Mouse (Mus musculus): ENCODE measurements around the gene Psmd6.

Psmd6 gene

DNA sequence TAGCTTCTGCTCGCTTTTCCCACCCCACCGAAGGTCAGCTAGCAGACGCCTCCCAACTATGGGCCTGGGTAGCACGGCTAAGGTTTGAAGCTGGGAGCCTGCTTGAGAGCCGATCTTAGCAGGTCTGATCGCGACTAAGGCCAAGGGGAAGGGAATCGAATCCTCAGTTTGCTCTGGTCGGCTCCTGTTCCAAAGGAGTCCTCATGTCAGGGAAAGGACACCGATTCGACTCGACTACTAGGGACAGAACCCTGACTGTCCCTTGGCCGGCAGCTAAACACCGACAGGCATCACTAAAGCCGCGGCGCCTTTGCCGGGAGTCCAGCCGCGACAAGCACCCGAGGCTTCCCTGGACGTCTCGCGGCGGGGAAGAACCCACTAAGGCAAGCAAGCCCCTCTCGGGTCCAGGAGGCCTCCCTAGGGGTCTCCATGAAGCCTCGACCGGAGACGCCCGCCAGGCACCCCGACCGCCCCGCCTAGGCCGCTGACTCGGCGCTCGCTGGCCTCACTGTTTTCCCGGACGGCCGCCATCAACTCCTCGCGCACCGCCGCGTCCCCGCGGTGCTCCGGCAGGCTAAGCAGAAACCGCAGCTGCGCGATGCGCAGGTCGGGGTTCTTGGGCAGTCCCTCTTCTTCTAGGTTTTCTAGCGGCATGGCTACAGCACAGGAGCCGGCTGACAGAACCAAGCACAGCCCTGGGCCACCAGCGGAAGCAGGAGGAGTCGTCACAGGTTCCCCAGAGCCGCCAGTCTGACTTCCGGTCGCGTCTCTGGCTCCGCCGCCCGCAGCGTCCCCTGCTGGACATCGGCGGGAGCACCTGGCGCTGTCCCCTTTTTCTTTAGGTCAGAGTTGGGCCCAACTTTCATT is at the start of gene Psmd6:
TSS of gene Psmd6 (minus strand) at position 755 of the 867 bp plus-strand sequence.
- peak; percentile 65 for DNase-seq (ENCODE audit: extremely low read depth, low read depth)

DNA sequence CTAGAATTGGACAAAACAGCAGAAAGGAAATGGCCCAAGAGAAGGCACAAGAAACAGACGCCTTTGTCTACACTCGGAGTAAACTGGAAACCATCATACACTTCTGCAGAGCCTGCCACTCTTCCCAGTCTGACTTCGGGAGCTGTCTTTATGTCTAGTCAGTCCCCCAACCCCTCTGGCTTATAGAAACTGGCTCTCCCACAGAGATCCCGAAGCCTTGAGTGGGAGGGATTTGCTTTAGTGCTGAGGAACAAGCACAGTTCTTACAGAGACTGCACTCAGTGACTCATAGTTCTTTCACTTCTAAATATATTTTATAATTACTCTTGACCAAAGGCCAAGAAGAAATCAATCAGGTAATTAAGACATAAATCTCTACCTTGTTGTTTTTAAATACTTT is 10.1 kb downstream of the Psmd6 start:
- DNase-seq (ENCODE audit: extremely low read depth, low read depth): no peak

DNA sequence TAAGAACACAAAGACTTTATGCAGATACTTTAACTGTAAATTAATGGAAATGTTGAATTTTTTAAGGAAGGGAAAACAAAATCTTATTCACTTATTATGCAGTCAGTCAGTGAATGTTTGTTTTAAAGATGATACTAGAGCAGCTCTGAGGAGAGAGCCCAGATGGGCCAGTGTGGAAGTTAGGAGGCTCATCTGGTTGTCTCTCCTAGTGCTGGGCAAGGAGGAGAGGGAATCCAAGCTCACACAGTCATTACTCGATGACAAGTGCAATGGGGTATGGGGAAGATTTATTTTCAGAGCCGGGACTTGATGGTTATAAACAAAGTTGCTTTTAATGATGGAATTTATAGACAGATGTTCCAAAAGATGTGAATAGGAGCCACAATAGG is 15.9 kb downstream of the Psmd6 start:
- DNase-seq (ENCODE audit: extremely low read depth, low read depth): no peak

DNA sequence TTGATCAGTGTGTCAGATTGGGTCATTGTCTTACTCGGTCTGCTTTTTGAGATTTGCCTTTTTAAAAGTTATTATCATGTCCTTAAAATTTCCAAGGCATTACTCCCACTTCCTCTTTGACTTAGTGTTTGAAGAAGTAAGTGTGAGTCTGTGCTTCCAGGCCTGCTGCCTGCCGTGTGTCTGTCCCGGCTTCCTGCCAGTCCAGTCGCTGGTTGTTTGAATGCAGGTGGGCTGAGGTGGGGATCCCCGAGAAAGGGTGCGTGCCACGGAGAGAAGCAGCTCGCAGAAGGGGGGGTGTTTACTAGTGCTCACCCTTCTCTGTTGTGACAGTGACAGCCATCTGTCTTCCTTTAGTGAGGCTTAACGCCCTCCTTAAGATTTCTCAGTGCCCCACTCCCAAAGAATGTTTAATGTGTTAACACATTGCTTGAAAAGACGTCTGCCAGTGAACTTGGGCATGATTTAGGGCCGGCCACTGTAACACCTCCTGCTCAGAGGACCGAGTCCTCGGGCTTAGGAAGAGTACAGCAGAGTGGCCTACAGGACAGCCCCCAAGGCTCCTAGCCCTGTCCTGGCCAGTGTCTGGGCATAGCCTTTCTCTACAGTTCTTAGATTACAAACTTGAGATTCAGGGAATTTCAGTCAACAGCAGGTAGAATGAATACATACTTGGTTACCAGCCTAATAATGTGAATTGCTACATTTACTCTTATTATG is 16.4 kb downstream of the Psmd6 start:
- no peak for DNase-seq (ENCODE audit: extremely low read depth, low read depth)

DNA sequence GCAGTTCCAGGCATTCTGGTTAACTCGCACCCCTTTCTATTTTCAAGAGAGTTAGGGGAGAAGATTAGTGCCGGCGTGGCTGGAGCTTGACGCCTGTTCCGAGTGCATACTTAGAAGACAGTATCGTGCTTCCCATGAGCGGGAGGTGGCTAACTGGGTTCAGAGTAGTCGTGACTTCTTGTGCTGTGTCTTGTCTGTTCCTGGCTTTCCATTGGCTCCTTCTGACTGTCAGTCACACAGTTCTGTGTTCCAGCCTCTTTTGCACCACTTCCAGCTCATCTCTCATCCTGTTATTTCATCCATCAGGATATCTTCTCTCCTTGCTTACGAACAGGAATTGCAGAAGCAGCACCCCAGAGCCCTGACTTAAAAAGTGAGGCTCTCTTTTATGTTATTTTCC is 19.5 kb downstream of the Psmd6 start:
- DNase-seq (ENCODE audit: extremely low read depth, low read depth): no peak

DNA sequence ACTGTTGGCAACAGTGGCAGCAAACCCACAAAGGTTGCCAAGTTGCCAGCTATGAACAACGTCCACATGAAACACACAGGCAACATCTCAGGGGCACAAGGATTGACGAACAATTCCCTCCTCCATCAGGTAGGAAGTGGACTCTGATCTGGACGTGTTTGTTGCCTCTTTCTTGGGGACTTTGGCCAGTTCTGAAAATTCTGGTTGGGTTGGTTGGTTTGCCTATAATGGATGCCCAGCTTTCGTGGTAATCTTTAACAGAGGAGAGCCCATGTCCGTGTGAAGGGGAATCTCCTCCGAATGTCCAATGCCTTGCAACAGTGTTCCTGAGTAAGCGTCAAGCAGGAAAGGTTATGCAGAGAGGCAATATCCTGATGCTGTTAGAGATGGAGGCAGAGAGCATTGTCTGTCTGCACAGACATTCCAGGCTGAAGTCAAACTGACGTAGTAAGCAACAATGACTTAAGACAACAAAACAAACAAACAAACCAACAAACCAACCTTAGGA is 20.0 kb downstream of the Psmd6 start:
- no peak for DNase-seq (ENCODE audit: extremely low read depth, low read depth)

DNA sequence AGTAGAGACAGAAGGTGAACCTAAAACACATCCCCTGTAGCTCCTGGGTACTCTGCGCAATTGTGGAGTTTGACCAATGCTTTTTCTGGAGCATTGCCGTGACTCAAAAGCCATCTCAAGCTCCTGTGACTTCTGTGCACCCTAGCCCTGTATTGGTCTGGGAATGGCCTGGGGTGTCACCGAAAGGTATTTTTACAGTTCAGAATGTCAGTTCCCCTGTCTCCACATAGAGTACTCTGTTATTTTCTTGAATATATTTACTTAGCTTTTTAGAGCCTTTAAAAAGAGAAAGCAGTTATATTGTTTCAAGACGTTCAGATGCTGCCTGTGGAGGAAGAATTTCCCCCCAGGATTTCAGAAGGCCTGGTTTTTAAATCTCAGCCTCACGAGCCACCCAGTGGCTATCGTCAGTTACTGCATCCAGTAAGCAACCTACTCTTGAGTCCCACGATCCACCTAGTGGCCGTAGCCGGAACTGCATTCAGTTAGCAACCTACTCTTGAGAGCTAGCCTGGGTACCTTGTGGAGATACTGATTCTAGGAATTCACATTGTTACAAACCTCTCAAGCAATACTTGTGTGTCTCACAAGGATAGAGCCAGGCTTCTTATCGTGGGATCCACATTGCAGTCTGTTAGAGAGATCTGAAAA is 22.3 kb downstream of the Psmd6 start:
- DNase-seq (ENCODE audit: extremely low read depth, low read depth): peak; percentile 59

DNA sequence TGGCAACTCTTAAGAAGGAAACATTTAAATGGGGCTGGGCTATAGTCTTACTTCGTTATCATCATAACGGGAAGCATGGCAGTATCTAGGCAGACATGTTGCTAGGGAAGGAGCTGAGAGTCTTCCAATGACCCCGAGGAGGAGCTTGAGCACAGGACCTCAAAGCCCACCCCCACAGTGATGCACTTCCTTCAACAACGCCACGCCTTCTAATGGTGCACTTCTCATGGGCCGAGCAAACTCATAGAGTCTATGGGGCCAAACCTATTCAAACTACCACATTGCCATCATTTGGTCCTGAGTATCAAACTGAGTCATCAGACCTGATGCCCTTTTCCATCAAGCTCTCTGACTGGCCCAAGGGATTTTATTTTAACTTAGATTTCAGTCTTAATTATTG is 30.2 kb downstream of the Psmd6 start:
- DNase-seq (ENCODE audit: extremely low read depth, low read depth): no peak

DNA sequence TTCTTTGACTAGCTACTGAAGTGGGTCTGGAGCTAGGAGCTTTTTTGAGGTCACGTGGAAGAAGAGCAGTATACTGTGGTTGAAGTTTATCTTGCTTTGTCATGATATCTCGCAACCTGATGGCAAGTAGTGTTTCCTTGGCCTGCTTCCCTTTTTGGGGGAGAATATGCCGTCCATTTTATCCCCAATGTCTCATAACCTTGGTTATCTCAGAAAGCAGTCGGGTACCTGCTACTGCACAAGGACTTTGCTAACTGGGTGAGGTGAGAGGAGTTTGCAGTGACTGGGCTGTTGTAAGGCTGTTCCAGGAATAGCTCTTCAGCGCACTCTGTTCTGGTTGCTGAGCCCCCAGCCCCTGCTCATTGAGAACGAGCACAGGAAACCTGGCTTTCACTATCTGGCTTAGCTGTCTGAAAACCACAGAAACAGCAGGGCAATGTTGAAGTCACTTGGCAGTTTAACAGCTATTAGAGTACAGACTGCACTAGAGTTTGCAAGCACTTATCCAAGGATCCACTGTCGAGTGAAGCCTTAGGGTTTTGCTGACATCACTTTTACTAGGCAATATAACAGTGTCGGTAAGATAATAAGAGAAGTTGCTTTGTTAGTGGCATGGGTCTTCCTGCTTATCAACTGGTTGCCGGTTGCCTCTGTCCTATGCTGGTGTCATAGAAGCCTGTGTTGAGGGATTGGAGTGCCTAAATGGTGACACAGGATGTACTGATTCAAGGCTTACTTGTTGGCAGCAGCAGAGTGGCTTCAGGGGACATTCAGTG is 32.6 kb downstream of the Psmd6 start:
- DNase-seq (ENCODE audit: extremely low read depth, low read depth): peak; percentile 92

DNA sequence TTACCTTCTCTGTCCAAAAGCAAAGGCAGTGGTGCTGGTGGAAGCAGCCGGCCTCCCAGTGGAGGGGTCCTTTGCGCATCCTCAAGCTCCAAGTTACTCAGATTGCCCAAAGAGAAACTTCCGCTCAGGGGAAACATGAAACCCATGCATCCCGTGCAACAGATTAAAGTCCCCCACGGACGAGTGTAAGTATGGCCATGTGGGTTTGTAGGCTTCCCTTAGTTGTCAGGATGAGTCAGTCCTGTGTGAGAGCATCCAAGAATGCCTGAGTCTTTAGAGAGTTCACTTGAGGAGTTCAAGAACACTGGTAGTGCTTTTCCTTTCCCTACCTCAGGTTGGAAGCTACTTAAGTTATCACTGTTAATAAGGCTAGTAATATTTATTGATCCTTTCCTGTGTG is 33.4 kb downstream of the Psmd6 start:
- DNase-seq (ENCODE audit: extremely low read depth, low read depth): no peak

DNA sequence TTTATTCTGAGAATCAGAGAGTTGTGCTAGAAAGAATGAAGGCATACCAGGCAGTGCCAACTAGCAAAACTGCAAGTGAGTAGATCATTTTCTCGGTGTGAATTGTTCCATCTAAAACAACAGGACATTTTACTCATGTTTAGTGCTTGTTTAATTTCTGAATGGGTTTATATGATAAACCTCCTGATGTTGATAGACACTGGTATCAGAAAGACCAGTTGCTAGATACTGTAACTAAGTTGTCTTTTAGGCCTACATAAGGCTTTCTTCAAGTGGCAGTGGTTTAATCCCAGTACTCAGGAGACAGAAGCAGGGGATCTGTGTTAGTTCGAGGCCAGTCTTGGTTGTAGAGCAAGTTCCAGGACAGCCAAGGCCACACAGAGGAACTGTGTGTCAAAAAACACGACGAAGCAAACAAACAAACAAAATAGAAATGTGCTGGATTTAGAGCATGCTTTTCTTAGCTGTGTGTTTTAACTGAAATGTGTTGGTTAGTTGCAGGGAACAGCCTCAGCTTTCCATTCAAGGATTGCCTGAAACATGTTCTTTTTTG is 34.0 kb downstream of the Psmd6 start:
- no peak for DNase-seq (ENCODE audit: extremely low read depth, low read depth)

DNA sequence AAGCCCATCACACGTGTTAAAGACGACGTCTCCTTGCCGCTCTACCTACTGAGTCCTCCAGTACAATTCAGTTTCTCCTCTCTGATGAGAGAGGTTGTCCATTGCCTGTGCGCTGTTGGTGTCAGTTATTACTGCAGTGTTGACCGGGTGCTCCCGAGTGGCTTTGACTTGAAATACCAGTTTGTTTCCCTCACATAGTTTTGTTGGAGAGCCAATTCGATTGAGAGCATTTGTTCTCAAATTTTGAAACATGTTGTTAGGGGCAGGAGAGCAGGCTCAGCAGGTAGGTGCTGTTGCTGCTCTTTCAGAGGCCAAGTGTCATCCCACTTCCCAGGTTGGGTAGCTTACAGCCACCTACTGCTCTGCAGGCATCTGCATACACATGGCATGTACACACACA is 37.0 kb downstream of the Psmd6 start:
- no peak for DNase-seq (ENCODE audit: extremely low read depth, low read depth)

DNA sequence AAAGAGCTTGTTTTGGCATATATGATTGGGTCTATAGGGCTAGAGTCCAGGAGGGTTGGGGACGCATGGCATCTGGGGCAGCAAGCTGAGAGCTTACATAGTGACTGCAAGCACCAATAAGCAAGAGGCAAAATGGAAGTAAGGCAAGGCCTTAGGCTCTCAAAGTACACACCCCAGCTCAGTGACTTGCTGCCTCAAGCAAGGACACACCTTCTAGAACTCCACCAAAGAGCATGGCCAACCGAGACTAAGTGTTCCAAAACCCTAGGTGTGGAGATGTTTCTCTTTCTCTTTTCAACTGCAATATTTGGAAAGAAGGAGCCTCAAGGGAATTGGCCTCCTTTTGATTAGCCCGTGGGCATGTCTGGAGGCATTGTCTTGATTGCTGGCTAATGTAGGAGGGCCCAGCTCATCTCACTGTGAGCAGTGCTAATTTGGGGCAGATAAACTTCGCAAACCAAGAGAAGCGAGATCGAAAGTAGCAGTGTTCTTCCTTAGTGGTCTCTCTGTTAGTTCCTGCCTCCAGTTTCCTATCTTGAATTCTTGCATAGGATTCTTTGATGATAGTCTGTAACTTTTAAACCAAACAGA is 40.1 kb downstream of the Psmd6 start:
- no peak for DNase-seq (ENCODE audit: extremely low read depth, low read depth)

DNA sequence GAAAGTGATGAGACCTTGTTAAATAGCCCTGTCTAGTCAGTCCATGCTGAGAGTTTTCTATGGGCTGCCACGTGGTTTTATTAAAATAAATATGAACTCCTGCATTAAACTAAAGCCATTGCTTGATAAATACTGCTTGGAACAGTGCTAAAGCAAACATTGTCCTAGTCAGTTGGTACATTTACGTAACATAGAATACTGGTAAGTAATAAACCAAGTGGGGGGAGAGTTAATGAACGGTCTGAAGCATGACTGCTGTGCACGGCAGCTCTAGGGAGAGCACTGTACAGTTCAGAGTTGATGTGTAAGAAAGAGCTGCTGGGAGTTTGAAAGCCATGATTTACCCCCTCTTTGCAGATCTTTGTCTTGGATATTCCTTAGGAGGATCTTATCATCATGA is 49.3 kb downstream of the Psmd6 start:
- DNase-seq (ENCODE audit: extremely low read depth, low read depth): no peak

DNA sequence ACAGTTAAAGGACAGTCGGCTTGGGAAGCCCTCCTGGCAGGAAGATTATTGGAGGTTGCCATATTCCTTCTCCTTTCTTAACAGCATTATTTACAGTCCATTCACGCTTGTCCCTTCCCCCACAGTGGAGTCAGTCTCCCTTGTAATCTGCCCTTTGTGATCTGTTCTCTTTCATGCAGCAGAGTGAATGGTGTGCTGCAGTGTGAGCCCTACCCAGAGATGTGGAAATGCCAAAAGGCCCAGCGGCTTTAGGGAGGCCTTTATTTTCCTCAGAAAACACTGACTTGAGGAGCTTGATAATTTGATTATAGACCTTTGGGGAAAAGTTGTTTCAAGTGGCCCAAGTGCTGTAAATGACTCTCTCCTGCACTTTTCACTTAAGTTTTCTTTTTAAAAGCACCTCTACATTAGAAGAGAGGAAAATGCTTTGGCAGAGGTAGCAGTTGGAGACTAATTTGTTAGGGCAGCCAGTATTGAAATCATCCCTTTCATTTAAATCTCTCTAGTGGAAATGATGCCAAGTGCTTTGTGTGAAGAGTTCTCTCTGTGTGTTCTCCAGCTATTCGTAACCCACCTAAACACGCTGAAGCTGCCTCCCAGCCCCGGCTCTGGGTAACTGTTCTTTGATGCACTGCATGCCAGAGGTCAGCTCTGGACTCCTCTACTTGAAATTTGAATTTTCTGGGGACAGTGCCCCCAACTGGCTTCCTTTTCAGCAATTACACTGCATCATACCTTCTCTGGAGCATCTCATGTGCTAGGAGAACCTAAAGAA is 50.1 kb downstream of the Psmd6 start:
- no peak for DNase-seq (ENCODE audit: extremely low read depth, low read depth)

DNA sequence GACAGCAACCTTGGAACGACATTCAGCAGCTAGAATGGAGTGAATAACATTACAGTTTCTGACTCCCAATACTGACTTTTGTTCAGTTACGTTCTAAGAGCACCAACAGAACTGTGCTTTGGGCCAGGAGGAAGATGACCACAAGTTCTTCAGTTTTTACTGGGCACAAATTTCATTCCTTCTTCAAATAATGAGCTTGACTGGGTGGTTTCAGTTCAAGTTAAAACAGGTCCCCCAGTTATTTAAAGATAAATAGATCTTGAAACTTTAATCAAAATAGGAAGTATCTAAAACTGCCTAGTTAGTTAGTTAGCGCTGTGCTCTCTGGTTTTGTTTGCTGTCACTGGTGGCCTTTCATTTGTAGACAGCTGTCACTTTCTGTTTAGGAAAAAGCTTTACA is 52.2 kb downstream of the Psmd6 start:
- DNase-seq (ENCODE audit: extremely low read depth, low read depth): no peak

DNA sequence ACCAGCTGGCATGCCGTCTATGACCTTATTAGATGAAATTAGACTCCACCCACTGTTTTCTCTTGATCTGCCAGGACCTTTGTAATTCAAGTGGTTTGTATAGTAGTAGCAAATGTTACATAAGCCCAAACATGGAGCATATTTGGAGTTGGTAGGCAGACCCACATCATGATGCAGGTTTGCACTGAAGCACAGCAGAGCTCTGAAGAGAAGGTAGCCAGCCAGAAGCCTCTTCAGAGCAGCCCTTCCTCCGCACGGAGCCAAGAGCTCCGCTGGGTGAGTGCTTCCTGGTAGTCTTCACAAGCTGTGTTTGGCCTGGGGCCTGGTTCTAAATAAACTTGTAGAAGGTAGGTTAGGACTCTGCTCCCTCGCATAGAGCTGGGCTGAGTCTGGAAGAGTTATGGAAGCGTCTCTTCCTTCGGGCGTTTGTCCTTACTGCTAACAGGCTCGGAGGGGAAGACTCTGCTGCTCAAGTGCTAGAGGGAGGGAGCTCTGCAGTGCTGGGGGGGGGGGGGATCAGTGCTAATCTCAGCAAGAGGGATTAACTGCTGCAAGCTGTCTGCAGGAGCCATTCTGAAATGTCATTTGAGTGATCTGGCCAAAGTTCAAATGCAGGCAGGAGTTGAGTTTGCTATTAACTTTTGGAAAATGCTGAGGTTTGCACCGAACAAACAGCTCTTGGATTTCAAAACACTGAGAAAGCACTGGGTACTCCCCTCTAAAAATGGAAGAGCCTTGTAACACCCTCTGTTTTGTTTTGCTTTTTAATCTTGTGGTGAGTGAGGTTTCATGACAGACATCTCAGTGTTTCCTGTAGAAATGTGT is 52.9 kb downstream of the Psmd6 start:
- no peak for DNase-seq (ENCODE audit: extremely low read depth, low read depth)

DNA sequence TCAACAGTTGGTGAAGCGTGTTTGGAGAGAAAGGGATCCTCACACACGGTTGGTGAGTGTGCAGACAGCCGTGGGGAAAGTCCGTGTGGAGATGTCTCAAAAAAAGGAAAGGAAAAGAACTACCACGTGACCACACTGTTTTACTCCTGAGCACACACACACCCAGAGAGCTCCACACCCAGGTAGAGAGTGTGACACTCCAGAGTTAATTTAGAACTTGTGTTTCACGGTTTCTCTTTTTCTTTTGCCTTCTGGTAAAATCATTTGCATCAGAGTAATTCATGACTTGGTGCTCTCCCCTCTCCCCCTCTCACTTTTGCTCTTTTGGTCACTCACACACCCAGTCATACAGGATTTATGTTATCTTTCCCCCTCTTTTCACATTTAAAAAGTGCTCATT is 54.5 kb downstream of the Psmd6 start:
- DNase-seq (ENCODE audit: extremely low read depth, low read depth): no peak

DNA sequence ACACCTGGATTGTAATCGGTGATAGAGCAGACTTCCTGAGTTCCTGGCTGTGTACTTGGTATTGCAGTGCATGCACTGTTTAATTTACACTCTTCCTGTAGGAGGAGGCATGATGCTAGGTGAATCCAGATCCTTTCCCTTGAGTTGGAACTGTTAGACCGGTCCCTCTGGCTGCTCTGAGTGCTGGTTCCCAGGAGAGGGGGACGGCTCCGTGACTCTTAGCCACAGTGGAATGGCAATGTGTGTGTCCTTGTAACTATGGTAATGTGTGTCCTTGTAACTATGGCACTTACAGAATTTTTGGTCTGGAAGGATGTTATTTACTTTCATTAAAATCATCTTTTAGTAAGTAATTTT is 55.7 kb downstream of the Psmd6 start:
- no peak for DNase-seq (ENCODE audit: extremely low read depth, low read depth)
